Mouse (Mus musculus): ENCODE measurements at regions not wholly inside any gene's neighbourhood (a gene's known extent, or its start where the extent isn't known, plus 50 kb on each side); places are given as distances from the start of the nearest gene placed in this dataset.

DNA sequence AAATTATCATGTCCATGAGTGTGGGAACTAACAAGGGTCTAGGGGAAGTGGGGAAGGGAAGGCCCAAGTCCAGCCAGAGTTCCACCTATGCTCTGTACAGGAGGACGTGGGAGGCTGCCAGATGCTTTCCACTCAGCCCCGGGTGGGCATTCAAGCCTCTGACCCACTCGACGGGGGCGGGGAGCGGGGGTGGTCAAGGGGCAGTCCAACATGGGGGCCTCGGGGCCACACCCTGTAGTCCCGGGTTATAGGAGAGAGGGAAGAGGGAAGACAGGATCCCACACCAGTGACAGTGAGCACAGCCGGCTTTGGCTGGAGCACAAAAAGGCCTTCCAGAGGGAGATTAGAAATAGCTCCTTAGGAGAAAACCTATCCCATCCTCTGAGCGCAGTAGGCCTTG lies 283.1 kb upstream of the Ddi1 start:
- Histone ChIP-seq H3K4me2 (replicated peaks; ENCODE audit: low read depth, low read length, severe bottlenecking) (no peak overlapping the region), H3K27ac (replicated peaks; ENCODE audit: low read depth, low read length) (no peak overlapping the region), H3K9me3 (ENCODE audit: control insufficient read depth, low read length) (no peaks in the 10 kb centered on the region), H3K4me1 (ENCODE audit: control insufficient read depth, insufficient read depth, low read length) (no peaks in the 10 kb centered on the region), H3K4me3 (replicated peaks; ENCODE audit: low read length) (no peak overlapping the region), H3K27me3 (ENCODE audit: control insufficient read depth, insufficient read depth, low read length) (no peaks in the 10 kb centered on the region), H3K9ac (ENCODE audit: low read depth, low read length, severe bottlenecking) (no peak overlapping the region), H3K36me3 (ENCODE audit: control insufficient read depth, insufficient read depth, low read length) (no peaks in the 10 kb centered on the region)
- DNase-seq (ENCODE audit: low spot score) (no peak), ATAC-seq (ENCODE audit: low FRiP score, low read depth) (no peak)
- TF ChIP-seq POLR2A (IDR thresholded peaks at IDR 0.05; ENCODE audit: borderline replicate concordance, extremely low read depth, insufficient read depth, insufficient read length): no peak
- WGBS: 85% methylated on average over 10 of the region's 10 CpGs

DNA sequence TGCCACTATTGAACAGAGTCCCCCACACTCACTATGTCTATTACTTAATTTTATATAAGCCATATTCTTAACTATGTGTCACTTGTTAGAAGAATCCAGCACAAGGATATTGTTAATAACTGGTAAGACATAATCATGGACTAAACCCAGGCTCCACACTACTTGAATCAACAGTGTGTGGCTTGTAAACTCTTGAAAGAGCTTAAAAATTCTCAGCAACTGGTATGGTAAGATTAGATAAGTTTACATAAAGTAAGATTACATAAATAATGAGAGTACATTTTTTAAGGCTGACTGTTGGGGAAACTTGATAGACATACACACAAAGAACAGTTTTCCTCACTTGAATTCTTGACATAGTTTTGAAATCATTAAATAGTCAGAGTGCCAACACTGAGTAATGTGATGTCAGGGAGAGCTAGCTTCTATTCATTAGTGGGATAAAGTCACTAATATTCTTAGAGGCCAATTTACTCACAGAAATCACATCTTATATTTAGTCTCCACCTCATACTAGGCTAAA lies 270.6 kb upstream of the Ddi1 start:
- Histone ChIP-seq H3K27ac (replicated peaks; ENCODE audit: low read depth, low read length) (no peak overlapping the region), H3K4me2 (replicated peaks; ENCODE audit: low read depth, low read length, severe bottlenecking) (no peak overlapping the region), H3K4me3 (replicated peaks; ENCODE audit: low read length) (no peak overlapping the region), H3K4me1 (ENCODE audit: control insufficient read depth, insufficient read depth, low read length) (no peaks in the 10 kb centered on the region), H3K36me3 (ENCODE audit: control insufficient read depth, insufficient read depth, low read length) (no peaks in the 10 kb centered on the region), H3K27me3 (ENCODE audit: control insufficient read depth, insufficient read depth, low read length) (no peaks in the 10 kb centered on the region), H3K9ac (ENCODE audit: low read depth, low read length, severe bottlenecking) (no peak overlapping the region), H3K9me3 (ENCODE audit: control insufficient read depth, low read length) (no peaks in the 10 kb centered on the region)
- DNase-seq (ENCODE audit: low spot score) (no peak), ATAC-seq (ENCODE audit: low FRiP score, low read depth) (no peak)
- no peak for TF ChIP-seq POLR2A (IDR thresholded peaks at IDR 0.05; ENCODE audit: borderline replicate concordance, extremely low read depth, insufficient read depth, insufficient read length)

DNA sequence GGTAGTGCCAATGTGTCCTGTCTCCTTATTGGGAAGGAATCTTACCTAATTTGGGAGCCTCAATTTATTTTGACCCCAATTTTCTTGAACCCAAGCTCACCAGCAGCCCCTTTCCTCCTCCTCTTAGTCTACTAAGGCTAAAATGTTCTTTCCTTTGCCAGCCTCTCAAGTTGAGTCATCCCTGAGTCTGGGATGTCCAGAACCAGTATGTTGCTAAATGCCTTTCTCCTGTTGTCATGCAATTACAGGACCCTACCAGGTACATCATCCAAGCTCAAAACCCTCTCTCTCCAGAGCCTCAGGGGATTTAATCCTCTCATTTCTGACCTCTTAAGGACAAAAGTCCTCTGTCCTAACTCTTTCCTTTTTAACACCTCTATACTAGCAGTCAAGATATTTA lies 259.2 kb upstream of the Ddi1 start:
- no peak overlapping the region for H3K9ac ChIP-seq (ENCODE audit: low read depth, low read length, severe bottlenecking)

DNA sequence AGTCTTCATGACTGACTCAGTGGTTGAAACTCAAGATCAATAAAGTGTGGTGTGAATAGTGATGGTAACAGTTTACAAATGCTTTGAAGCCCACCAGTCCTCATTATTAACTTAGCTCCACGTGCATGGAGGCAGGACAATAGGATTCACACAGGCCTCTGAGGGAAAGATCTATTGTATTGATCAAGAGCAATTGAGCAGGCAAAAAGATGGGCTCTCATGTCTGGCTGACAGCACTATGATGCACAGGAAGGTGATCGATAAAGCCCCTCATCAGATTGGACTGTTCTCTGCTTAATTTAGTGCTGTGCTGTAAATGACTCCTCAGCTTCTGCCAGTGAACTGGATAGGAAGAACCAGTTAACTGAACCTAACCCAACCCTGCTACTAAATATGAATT lies 247.5 kb upstream of the Ddi1 start:
- Histone ChIP-seq H3K4me1 (ENCODE audit: control insufficient read depth, insufficient read depth, low read length) (no peaks in the 10 kb centered on the region), H3K27ac (replicated peaks; ENCODE audit: low read depth, low read length) (no peak overlapping the region), H3K9me3 (ENCODE audit: control insufficient read depth, low read length) (no peaks in the 10 kb centered on the region), H3K9ac (ENCODE audit: low read depth, low read length, severe bottlenecking) (no peak overlapping the region), H3K4me2 (replicated peaks; ENCODE audit: low read depth, low read length, severe bottlenecking) (no peak overlapping the region), H3K27me3 (ENCODE audit: control insufficient read depth, insufficient read depth, low read length) (no peaks in the 10 kb centered on the region), H3K4me3 (replicated peaks; ENCODE audit: low read length) (no peak overlapping the region), H3K36me3 (ENCODE audit: control insufficient read depth, insufficient read depth, low read length) (no peaks in the 10 kb centered on the region)
- no peak for TF ChIP-seq POLR2A (IDR thresholded peaks at IDR 0.05; ENCODE audit: borderline replicate concordance, extremely low read depth, insufficient read depth, insufficient read length)
- WGBS: 68% methylated on average over 2 of the region's 2 CpGs
- DNase-seq (ENCODE audit: low spot score): no peak
- ATAC-seq (ENCODE audit: low FRiP score, low read depth): no peak

More for the DNA sequence above, 259.2 kb upstream of the Ddi1 start:
- no peak overlapping the region for H3K27ac ChIP-seq (replicated peaks; ENCODE audit: low read depth, low read length)
- H3K9me3 ChIP-seq (ENCODE audit: control insufficient read depth, low read length): no peaks in the 10 kb centered on the region
- H3K4me1 ChIP-seq (ENCODE audit: control insufficient read depth, insufficient read depth, low read length): no peaks in the 10 kb centered on the region
- no peak for ATAC-seq (ENCODE audit: low FRiP score, low read depth)
- H3K27me3 ChIP-seq (ENCODE audit: control insufficient read depth, insufficient read depth, low read length): no peaks in the 10 kb centered on the region
- TF ChIP-seq POLR2A (IDR thresholded peaks at IDR 0.05; ENCODE audit: borderline replicate concordance, extremely low read depth, insufficient read depth, insufficient read length): no peak
- no peak for DNase-seq (ENCODE audit: low spot score)
- H3K4me2 ChIP-seq (replicated peaks; ENCODE audit: low read depth, low read length, severe bottlenecking): no peak overlapping the region
- H3K36me3 ChIP-seq (ENCODE audit: control insufficient read depth, insufficient read depth, low read length): no peaks in the 10 kb centered on the region
- no peak overlapping the region for H3K4me3 ChIP-seq (replicated peaks; ENCODE audit: low read length)

DNA sequence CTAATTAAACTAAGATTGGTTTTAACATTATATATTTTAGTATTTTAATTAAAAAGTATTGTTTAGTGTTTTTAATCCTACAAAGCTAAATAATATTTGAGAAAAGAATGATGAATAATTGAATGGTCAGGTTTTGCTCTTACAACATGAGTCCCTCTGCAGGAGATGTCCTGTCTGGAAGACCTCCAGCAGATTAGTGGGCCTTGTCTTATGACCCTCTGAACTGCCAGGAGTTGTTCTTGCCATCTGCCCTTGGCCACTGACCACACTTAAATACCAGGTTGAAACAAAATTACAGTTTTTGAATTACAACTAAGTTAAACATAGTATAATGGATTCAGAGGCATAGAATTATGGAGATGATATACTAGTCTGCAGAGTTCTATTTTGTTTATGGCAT lies 228.1 kb upstream of the Ddi1 start:
- Histone ChIP-seq H3K27me3 (ENCODE audit: control insufficient read depth, insufficient read depth, low read length) (no peaks in the 10 kb centered on the region), H3K4me1 (ENCODE audit: control insufficient read depth, insufficient read depth, low read length) (no peaks in the 10 kb centered on the region), H3K27ac (replicated peaks; ENCODE audit: low read depth, low read length) (no peak overlapping the region), H3K4me3 (replicated peaks; ENCODE audit: low read length) (no peak overlapping the region), H3K9ac (ENCODE audit: low read depth, low read length, severe bottlenecking) (no peak overlapping the region), H3K36me3 (ENCODE audit: control insufficient read depth, insufficient read depth, low read length) (no peaks in the 10 kb centered on the region), H3K9me3 (ENCODE audit: control insufficient read depth, low read length) (no peaks in the 10 kb centered on the region), H3K4me2 (replicated peaks; ENCODE audit: low read depth, low read length, severe bottlenecking) (no peak overlapping the region)
- ATAC-seq (ENCODE audit: low FRiP score, low read depth): no peak
- TF ChIP-seq POLR2A (IDR thresholded peaks at IDR 0.05; ENCODE audit: borderline replicate concordance, extremely low read depth, insufficient read depth, insufficient read length): no peak
- no peak for DNase-seq (ENCODE audit: low spot score)

DNA sequence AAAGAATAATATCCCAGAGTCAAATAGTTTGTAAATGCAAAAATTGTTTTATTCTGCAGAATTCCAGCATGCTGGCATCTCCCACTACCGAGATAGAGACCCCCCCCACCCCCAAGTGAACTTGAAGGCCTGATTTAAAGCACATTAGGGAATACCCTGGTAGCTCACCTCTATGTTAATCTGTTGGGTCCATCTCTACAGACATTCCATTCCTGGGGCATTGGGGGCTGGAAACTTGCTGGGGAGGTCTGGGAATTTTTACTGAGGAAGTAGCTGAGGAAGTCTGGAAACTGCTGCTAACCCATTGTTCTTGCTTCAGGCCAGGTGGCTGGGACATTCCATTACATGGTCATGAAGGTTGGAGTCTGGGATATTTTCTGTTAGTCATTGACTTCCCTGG lies 210.8 kb upstream of the Ddi1 start:
- TF ChIP-seq POLR2A (IDR thresholded peaks at IDR 0.05; ENCODE audit: borderline replicate concordance, extremely low read depth, insufficient read depth, insufficient read length): no peak
- H3K4me3 ChIP-seq (replicated peaks; ENCODE audit: low read length): no peak overlapping the region
- 72% methylated on average over 1 of the region's 1 CpGs for WGBS
- H3K36me3 ChIP-seq (ENCODE audit: control insufficient read depth, insufficient read depth, low read length): no peaks in the 10 kb centered on the region
- H3K27ac ChIP-seq (replicated peaks; ENCODE audit: low read depth, low read length): no peak overlapping the region
- ATAC-seq (ENCODE audit: low FRiP score, low read depth) (no peak), DNase-seq (ENCODE audit: low spot score) (no peak)
- H3K4me2 ChIP-seq (replicated peaks; ENCODE audit: low read depth, low read length, severe bottlenecking): no peak overlapping the region
- H3K27me3 ChIP-seq (ENCODE audit: control insufficient read depth, insufficient read depth, low read length): no peaks in the 10 kb centered on the region
- no peaks in the 10 kb centered on the region for H3K4me1 ChIP-seq (ENCODE audit: control insufficient read depth, insufficient read depth, low read length)
- H3K9ac ChIP-seq (ENCODE audit: low read depth, low read length, severe bottlenecking): no peak overlapping the region
- no peaks in the 10 kb centered on the region for H3K9me3 ChIP-seq (ENCODE audit: control insufficient read depth, low read length)

All from limb, embryonic 14.5 days (tissue).